Mouse (Mus musculus): ENCODE data around the gene Zmynd15. TPM values are rescaled to one million over a fixed set of nuclear protein-coding genes. Genes with fewer than 3 reads are reported as not detected.
"Not testable (repeated sequence)": the region's sequence is repeated elsewhere in the genome, so short reads cannot be mapped to it uniquely, and the experiment has no call there.

Gene Zmynd15
- 0.28 and 0.65 TPM in 2 replicates for polyA plus RNA-seq (2014; fragmentation: Nextera tagmentation; extraction: Ambion mirVana)

- DNase-seq (peak; percentile 29), ATAC-seq (ENCODE audit: insufficient read depth) (peak; percentile 29; the same call in 1 of the 2 replicates)
- peak within 1 kb of the TSS; percentile 63 for H3K4me3 ChIP-seq (ENCODE audit: low read depth, low read length)
- peak within 1 kb of the TSS; percentile 98 for H3K4me2 ChIP-seq
- no peaks in the 10 kb centered on the region for H3K36me3 ChIP-seq (ENCODE audit: insufficient read depth)
- WGBS = 13% methylated on average over 32 of the region's 32 CpGs
- no peak within 1 kb of the TSS for H3K27ac ChIP-seq (ENCODE audit: low read depth)
- no peak for TF ChIP-seq CTCF (IDR thresholded peaks at IDR 0.05; ENCODE audit: low read depth)
- H3K9ac ChIP-seq = peak within 1 kb of the TSS; percentile 64
- peaks cover 7% of the 10 kb centered on the region; the same call in 1 of the 2 replicates for H3K4me1 ChIP-seq (ENCODE audit: insufficient read depth)
- H3K9me3 ChIP-seq (ENCODE audit: low read depth, low read length) = no peaks in the 10 kb centered on the region
- peaks cover 12% of the 10 kb centered on the region for H3K27me3 ChIP-seq (ENCODE audit: insufficient read depth, low read length)
Measured at GRCm38 (mm10) chr11:70458688-70459600, at the start of gene Zmynd15. Zmynd15 (plus strand) TSS chr11:70459433.

- peak within 1 kb of the TSS; percentile 77 for H3K4me2 ChIP-seq
- H3K9me3 ChIP-seq (ENCODE audit: low read depth, low read length) = no peaks in the 10 kb centered on the region
- DNase-seq (peak; percentile 99), ATAC-seq (ENCODE audit: insufficient read depth) (peak; percentile 98)
- peak within 1 kb of the TSS; percentile 81 for H3K27ac ChIP-seq (ENCODE audit: low read depth)
- peaks cover 4% of the 10 kb centered on the region; the same call in 1 of the 2 replicates for H3K4me1 ChIP-seq (ENCODE audit: insufficient read depth)
- WGBS = under 1% methylated on average over 59 of the region's 59 CpGs
- no peaks in the 10 kb centered on the region for H3K27me3 ChIP-seq (ENCODE audit: insufficient read depth, low read length)
- H3K9ac ChIP-seq = peak within 1 kb of the TSS; percentile 97
- peaks cover 17% of the 10 kb centered on the region for H3K36me3 ChIP-seq (ENCODE audit: insufficient read depth)
- H3K4me3 ChIP-seq (ENCODE audit: low read depth, low read length) = peak within 1 kb of the TSS; percentile 99
- TF ChIP-seq CTCF (IDR thresholded peaks at IDR 0.05; ENCODE audit: low read depth) = peak; percentile 11; the same call in 1 of the 2 replicates
Measured at GRCm38 (mm10) chr11:70409594-70410296, 49.5 kb upstream of the Zmynd15 start, which contains the start of gene Pelp1. Pelp1 (minus strand) TSS chr11:70410031.

GRCm38 (mm10) chr11:70410297-70410643 is 49.0 kb upstream of the Zmynd15 start:
- no peak for TF ChIP-seq CTCF (IDR thresholded peaks at IDR 0.05; ENCODE audit: low read depth)
- H3K4me2 ChIP-seq = peak overlapping the region; percentile 77
- peak overlapping the region; percentile 99 for H3K4me3 ChIP-seq (ENCODE audit: low read depth, low read length)
- ATAC-seq (ENCODE audit: insufficient read depth) (no peak), DNase-seq (no peak)
- no peaks in the 10 kb centered on the region for H3K27me3 ChIP-seq (ENCODE audit: insufficient read depth, low read length)
- peak overlapping the region; percentile 81; the same call in 1 of the 2 replicates for H3K27ac ChIP-seq (ENCODE audit: low read depth)
- peaks cover 12% of the 10 kb centered on the region for H3K36me3 ChIP-seq (ENCODE audit: insufficient read depth)
- H3K9me3 ChIP-seq (ENCODE audit: low read depth, low read length) = no peaks in the 10 kb centered on the region
- WGBS = 63% methylated on average over 6 of the region's 6 CpGs
- H3K9ac ChIP-seq = peak overlapping the region; percentile 97
- peaks cover 4% of the 10 kb centered on the region; the same call in 1 of the 2 replicates for H3K4me1 ChIP-seq (ENCODE audit: insufficient read depth)

GRCm38 (mm10) chr11:70412591-70412990 is 46.6 kb upstream of the Zmynd15 start:
- H3K27me3 ChIP-seq (ENCODE audit: insufficient read depth, low read length) = no peaks in the 10 kb centered on the region
- H3K4me3 ChIP-seq (ENCODE audit: low read depth, low read length) = no peak overlapping the region
- H3K27ac ChIP-seq (ENCODE audit: low read depth) = no peak overlapping the region
- DNase-seq = no peak
- peaks cover 4% of the 10 kb centered on the region; the same call in 1 of the 2 replicates for H3K4me1 ChIP-seq (ENCODE audit: insufficient read depth)
- H3K4me2 ChIP-seq = no peak overlapping the region
- no peaks in the 10 kb centered on the region for H3K36me3 ChIP-seq (ENCODE audit: insufficient read depth)
- WGBS = 64% methylated on average over 5 of the region's 5 CpGs
- ATAC-seq (ENCODE audit: insufficient read depth) = no peak
- H3K9me3 ChIP-seq (ENCODE audit: low read depth, low read length) = no peaks in the 10 kb centered on the region
- no peak for TF ChIP-seq CTCF (IDR thresholded peaks at IDR 0.05; ENCODE audit: low read depth)
- H3K9ac ChIP-seq = no peak overlapping the region

- Histone ChIP-seq H3K9ac (no peak overlapping the region), H3K4me3 (ENCODE audit: low read depth, low read length) (no peak overlapping the region), H3K36me3 (ENCODE audit: insufficient read depth) (no peaks in the 10 kb centered on the region), H3K27me3 (ENCODE audit: insufficient read depth, low read length) (no peaks in the 10 kb centered on the region), H3K27ac (ENCODE audit: low read depth) (no peak overlapping the region), H3K4me1 (ENCODE audit: insufficient read depth) (no peaks in the 10 kb centered on the region; the same call in 1 of the 2 replicates), H3K4me2 (no peak overlapping the region), H3K9me3 (ENCODE audit: low read depth, low read length) (no peaks in the 10 kb centered on the region)
- DNase-seq = peak; percentile 91
- TF ChIP-seq CTCF (IDR thresholded peaks at IDR 0.05; ENCODE audit: low read depth) = peak; percentile 95
- no peak for ATAC-seq (ENCODE audit: insufficient read depth)
- 10% methylated on average over 3 of the region's 3 CpGs for whole genome bisulfite sequencing
Measured at GRCm38 (mm10) chr11:70413961-70414360, 45.3 kb upstream of the Zmynd15 start.

- no peaks in the 10 kb centered on the region for H3K9me3 ChIP-seq (ENCODE audit: low read depth, low read length)
- H3K4me3 ChIP-seq (ENCODE audit: low read depth, low read length) = no peak overlapping the region
- H3K27me3 ChIP-seq (ENCODE audit: insufficient read depth, low read length) = no peaks in the 10 kb centered on the region
- no peaks in the 10 kb centered on the region for H3K36me3 ChIP-seq (ENCODE audit: insufficient read depth)
- no peak for TF ChIP-seq CTCF (IDR thresholded peaks at IDR 0.05; ENCODE audit: low read depth)
- H3K27ac ChIP-seq (ENCODE audit: low read depth) = no peak overlapping the region
- ATAC-seq (ENCODE audit: insufficient read depth) (no peak), DNase-seq (no peak)
- WGBS = 63% methylated on average over 4 of the region's 4 CpGs
- H3K9ac ChIP-seq = no peak overlapping the region
- H3K4me2 ChIP-seq = no peak overlapping the region
- H3K4me1 ChIP-seq (ENCODE audit: insufficient read depth) = no peaks in the 10 kb centered on the region
Measured at GRCm38 (mm10) chr11:70418199-70418598, 41.0 kb upstream of the Zmynd15 start.

- Histone ChIP-seq H3K36me3 (ENCODE audit: insufficient read depth) (no peaks in the 10 kb centered on the region), H3K27me3 (ENCODE audit: insufficient read depth, low read length) (no peaks in the 10 kb centered on the region), H3K4me1 (ENCODE audit: insufficient read depth) (no peaks in the 10 kb centered on the region), H3K9me3 (ENCODE audit: low read depth, low read length) (no peaks in the 10 kb centered on the region), H3K9ac (no peak overlapping the region), H3K4me3 (ENCODE audit: low read depth, low read length) (no peak overlapping the region), H3K27ac (ENCODE audit: low read depth) (no peak overlapping the region), H3K4me2 (no peak overlapping the region)
- DNase-seq (no peak), ATAC-seq (ENCODE audit: insufficient read depth) (no peak)
- 23% methylated on average over 5 of the region's 5 CpGs for WGBS
- no peak for TF ChIP-seq CTCF (IDR thresholded peaks at IDR 0.05; ENCODE audit: low read depth)
Measured at GRCm38 (mm10) chr11:70419486-70419885, 39.7 kb upstream of the Zmynd15 start.

- not testable (repeated sequence) for DNase-seq; ATAC-seq (ENCODE audit: insufficient read depth); H3K27ac ChIP-seq (ENCODE audit: low read depth); H3K4me1 ChIP-seq (ENCODE audit: insufficient read depth); H3K4me3 ChIP-seq (ENCODE audit: low read depth, low read length); H3K9ac ChIP-seq; H3K9me3 ChIP-seq (ENCODE audit: low read depth, low read length); H3K36me3 ChIP-seq (ENCODE audit: insufficient read depth); H3K27me3 ChIP-seq (ENCODE audit: insufficient read depth, low read length); H3K4me2 ChIP-seq
- WGBS = 74% methylated on average over 6 of the region's 6 CpGs
Measured at GRCm38 (mm10) chr11:70426598-70426997, 32.6 kb upstream of the Zmynd15 start.
